Mouse (Mus musculus) naive thymus-derived CD4-positive, alpha-beta T cell, adult 5 months (primary cell): ENCODE measurements around the gene Sds. TPM values are rescaled to one million over a fixed set of nuclear protein-coding genes. Genes with fewer than 3 reads are reported as not detected.

Experiments used
- polyA plus RNA-seq: library from polyadenylated mRNA; unstranded; fragments of 100-300 nt; shearing (Covaris generic); gene quantifications from one replicate; pipeline ENCODE4 v1.2.1, GENCODE M21; 2017

Sds gene
- not detected for polyA plus RNA-seq

DNA sequence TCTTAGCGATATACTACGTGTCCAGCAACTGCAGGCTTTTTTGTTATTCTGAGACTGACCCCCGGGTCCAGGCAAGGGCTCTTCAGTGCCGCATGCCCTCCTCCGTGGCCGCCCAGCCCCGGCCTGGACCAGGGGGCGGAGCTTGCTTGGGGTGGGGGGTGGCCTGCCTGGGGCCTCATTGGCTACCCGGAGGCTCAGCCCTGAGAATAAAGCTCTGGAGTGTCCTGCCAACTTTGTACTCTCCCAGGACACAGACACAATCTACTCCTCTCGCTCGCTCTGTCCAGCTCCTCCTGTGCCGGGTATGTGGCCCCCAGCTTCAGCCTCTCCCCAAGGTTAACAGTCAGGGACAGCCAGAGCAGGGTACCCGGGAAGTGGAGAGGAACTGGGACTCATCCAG lies at the start of gene Sds:
TSS of gene Sds (plus strand) at position 231 of the 400 bp plus-strand sequence.

DNA sequence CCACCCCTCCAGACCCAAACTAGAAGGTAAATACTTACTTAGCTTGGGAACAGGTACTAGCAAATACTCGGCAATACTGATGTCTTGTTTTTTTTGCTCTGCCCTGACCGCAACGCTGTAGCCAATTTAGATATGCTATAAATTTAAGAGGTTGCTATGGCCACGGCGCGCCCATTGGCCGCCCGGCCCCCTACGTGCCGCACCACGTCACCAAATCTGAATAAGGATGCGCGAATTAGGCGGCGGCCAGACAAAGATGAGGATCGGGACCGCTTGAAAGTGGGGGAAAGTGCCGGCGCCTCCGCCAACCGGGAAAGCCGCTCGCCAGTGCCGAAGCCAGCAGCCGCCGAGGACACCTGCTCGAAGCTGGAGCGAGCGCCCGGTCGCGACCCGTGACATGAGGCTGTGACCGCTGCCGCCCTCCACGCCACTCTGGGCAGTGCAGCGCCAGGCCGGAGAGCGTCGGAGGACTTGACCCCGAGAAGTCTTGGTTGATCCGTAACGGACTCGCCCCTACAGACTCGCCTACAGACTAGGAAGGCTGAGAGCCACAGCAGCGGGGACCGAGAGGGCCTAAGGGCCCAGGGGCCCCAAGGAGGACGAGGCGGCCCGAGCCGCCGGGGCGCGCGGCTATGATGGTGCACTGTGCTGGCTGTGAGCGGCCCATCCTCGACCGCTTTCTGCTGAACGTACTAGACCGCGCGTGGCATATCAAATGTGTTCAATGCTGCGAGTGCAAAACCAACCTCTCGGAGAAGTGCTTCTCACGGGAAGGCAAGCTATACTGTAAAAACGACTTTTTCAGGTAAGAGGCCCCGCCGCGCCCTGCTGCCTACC lies 44.5 kb upstream of the Sds start, which contains the start of gene Lhx5:
TSS of gene Lhx5 (plus strand) at position 51 of the 837 bp plus-strand sequence.

GRCm38 (mm10) chr5:120472770-120473169 lies 3.6 kb upstream of the Sds start, which contains the start of gene Sdsl:
Gene Sdsl (minus strand): TSS chr5:120472810.

DNA sequence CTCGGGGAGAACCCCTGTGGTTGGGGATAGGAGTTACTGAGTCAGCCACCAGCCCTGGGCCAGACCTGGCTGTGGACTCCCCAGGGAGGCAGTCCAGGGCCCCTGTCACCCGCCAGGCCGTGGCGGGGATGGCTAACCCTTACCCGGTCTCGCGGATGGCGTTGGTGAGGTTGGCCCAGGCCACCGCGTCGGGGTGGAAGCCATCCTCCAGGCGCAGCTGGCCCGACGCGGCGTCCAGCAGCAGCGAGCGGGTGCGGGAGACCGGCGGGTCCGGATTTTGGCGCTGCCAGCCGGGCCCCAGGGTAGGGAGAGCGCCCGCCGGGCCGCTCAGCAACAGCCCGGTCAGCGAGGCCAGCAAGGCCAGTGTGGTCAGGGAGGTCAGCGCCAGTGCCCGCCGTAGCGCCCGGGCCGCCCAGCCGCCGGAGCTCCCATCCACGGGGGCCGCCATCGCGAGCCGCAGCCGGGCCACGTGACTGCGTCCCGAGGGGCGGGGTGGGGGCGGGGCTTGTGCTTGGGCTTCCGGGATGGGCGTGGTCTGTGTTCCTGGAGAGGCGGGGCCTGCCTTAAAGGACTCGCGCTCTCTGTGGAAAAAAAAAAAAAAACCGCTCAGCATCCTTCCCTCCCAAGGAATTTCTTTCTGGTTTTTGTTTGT lies 26.9 kb downstream of the Sds start, which contains the start of gene Plbd2:
TSS of gene Plbd2 (minus strand) at position 482 of the 652 bp plus-strand sequence.

GRCm38 (mm10) chr5:120510982-120511642 lies 34.8 kb downstream of the Sds start, which contains the start of gene Slc8b1:
Gene Slc8b1 (plus strand): TSS chr5:120511168.

Other genes starting within 250 kb of the Sds start
- gene Lhx5, start 44.8 kb upstream of the Sds start, polyA plus RNA-seq: not detected
- gene Sdsl, start 3.7 kb upstream of the Sds start, polyA plus RNA-seq: not detected
- gene Plbd2, start 27.1 kb downstream of the Sds start, polyA plus RNA-seq: 20.0 TPM
- gene Slc8b1, start 34.6 kb downstream of the Sds start, polyA plus RNA-seq: 8.4 TPM
- gene Tpcn1, start 112.1 kb downstream of the Sds start, polyA plus RNA-seq: 13.6 TPM
- gene Iqcd, start 112.5 kb downstream of the Sds start, polyA plus RNA-seq: 0.90 TPM
- gene Rita1, start 136.1 kb downstream of the Sds start, polyA plus RNA-seq: 4.0 TPM
- 87.2 TPM for gene Ddx54, start 136.2 kb downstream of the Sds start, polyA plus RNA-seq
- not detected for gene Cfap73, start 157.7 kb downstream of the Sds start, polyA plus RNA-seq
- gene Rasal1, start 172.3 kb downstream of the Sds start, polyA plus RNA-seq: 8.6 TPM
- 118 TPM for gene Dtx1, start 235.4 kb downstream of the Sds start, polyA plus RNA-seq